Mouse (Mus musculus): Measurements from ENCODE around the gene Daam1. TPM values are rescaled to one million over a fixed set of nuclear protein-coding genes. Genes with fewer than 3 reads are reported as not detected.

Gene Daam1
- polyA plus RNA-seq, 1 experiment = 52.8 TPM

GRCm38 (mm10) chr12:71972126-71972525 lies 141.2 kb downstream of the Daam1 start:
- TF ChIP-seq FLI1 (IDR thresholded peaks at IDR 0.05; ENCODE audit: low read length) = no peak
- no peak for TF ChIP-seq GATA1 (IDR thresholded peaks at IDR 0.05; ENCODE audit: borderline replicate concordance, low read length)
- Histone ChIP-seq H3K4me3 (replicated peaks) (no peak overlapping the region), H3K27me3 (replicated peaks) (no peaks in the 10 kb centered on the region), H3K4me1 (peaks cover 89% of the 10 kb centered on the region), H3K9me3 (no peaks in the 10 kb centered on the region), H3K36me3 (replicated peaks; ENCODE audit: low read length) (peaks cover 96% of the 10 kb centered on the region)

DNA sequence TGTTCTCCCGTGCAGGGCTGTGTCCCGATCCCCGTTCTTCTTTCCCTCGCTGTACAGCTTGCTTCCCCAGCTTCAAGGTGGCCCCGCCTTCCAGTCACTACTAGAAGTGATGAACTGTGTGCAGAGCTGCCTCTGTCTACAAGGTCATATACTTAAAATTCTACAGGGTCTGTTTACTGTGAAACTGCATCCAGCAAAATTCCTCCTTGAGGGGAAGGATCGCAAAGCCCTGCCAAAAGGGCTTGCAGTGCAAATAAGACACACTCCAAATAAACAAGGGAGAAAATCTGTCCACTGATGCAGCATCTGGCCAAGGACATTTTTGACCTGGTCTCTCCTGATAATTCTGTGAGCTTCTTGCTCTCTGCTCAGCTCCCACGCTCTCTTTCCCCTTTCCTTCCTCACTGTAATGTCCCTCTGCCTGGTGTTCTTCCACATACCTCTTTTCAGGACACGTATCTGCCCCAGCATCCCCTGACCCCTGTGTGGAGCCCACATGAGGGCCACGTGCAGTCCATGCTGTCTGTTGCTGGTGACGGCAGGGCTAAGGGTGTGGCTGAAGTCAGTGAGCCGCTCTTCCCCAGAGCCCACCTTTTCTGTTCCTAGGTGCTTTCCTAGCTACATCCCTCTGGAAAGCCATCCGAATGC lies 141.9 kb downstream of the Daam1 start:
- H3K27me3 ChIP-seq (replicated peaks) = no peaks in the 10 kb centered on the region
- no peak for TF ChIP-seq GATA1 (IDR thresholded peaks at IDR 0.05; ENCODE audit: borderline replicate concordance, low read length)
- no peak for TF ChIP-seq FLI1 (IDR thresholded peaks at IDR 0.05; ENCODE audit: low read length)
- H3K4me3 ChIP-seq (replicated peaks) = no peak overlapping the region
- peaks cover 100% of the 10 kb centered on the region for H3K36me3 ChIP-seq (replicated peaks; ENCODE audit: low read length)
- no peaks in the 10 kb centered on the region for H3K9me3 ChIP-seq
- H3K4me1 ChIP-seq = peaks cover 93% of the 10 kb centered on the region

DNA sequence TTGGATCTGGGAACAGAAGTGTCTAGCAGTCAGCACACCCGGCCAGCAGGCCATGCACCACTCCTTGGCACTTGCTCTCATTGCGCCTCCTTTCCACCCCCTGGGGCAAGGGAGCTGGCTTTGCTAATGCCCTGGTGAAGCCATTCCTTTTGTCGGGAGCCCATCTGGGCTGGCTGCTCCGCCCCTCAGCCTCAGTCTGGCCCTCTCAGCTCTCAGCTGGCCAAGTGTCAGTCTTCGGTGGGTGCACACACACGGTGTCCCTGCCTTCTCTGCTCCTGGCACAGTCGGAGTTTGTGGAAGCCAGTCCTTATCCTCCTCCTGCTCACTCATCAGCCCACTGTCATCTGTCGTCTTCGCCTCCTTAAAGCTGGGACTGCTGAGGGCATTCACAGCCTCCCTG lies 142.7 kb downstream of the Daam1 start:
- no peak overlapping the region for H3K4me3 ChIP-seq (replicated peaks)
- TF ChIP-seq GATA1 (IDR thresholded peaks at IDR 0.05; ENCODE audit: borderline replicate concordance, low read length) = no peak
- no peak for TF ChIP-seq FLI1 (IDR thresholded peaks at IDR 0.05; ENCODE audit: low read length)
- no peaks in the 10 kb centered on the region for H3K9me3 ChIP-seq
- no peaks in the 10 kb centered on the region for H3K27me3 ChIP-seq (replicated peaks)
- H3K36me3 ChIP-seq (replicated peaks; ENCODE audit: low read length) = peaks cover 100% of the 10 kb centered on the region
- H3K4me1 ChIP-seq = peaks cover 93% of the 10 kb centered on the region

DNA sequence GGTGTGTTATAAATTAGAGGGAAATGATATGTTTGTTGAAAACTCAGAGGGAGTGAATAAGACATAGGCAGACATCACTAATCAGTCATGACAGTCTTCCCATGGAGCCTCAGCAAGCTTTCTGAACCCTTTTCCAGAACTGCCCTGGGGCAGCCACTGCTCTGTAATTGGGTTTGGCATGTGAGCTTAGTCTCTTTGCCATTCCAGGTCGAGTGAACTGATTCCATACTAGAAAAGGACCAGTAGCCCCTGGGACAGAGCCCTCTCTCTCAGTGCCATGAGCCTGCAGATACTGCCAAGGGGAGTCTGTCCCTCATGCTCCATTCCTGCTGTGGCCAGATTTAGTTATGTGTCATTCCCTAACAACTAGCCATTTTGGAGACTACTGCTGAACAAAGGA lies 144.7 kb downstream of the Daam1 start:
- TF ChIP-seq FLI1 (IDR thresholded peaks at IDR 0.05; ENCODE audit: low read length) = no peak
- Histone ChIP-seq H3K4me1 (peaks cover 93% of the 10 kb centered on the region), H3K27me3 (replicated peaks) (no peaks in the 10 kb centered on the region), H3K9me3 (no peaks in the 10 kb centered on the region), H3K4me3 (replicated peaks) (no peak overlapping the region), H3K36me3 (replicated peaks; ENCODE audit: low read length) (peaks cover 100% of the 10 kb centered on the region)

GRCm38 (mm10) chr12:71976361-71976960 lies 145.6 kb downstream of the Daam1 start:
- H3K4me1 ChIP-seq = peaks cover 93% of the 10 kb centered on the region
- no peaks in the 10 kb centered on the region for H3K27me3 ChIP-seq (replicated peaks)
- peaks cover 100% of the 10 kb centered on the region for H3K36me3 ChIP-seq (replicated peaks; ENCODE audit: low read length)
- no peak overlapping the region for H3K4me3 ChIP-seq (replicated peaks)
- TF ChIP-seq FLI1 (IDR thresholded peaks at IDR 0.05; ENCODE audit: low read length) (no peak), GATA1 (IDR thresholded peaks at IDR 0.05; ENCODE audit: borderline replicate concordance, low read length) (no peak)
- no peaks in the 10 kb centered on the region for H3K9me3 ChIP-seq

DNA sequence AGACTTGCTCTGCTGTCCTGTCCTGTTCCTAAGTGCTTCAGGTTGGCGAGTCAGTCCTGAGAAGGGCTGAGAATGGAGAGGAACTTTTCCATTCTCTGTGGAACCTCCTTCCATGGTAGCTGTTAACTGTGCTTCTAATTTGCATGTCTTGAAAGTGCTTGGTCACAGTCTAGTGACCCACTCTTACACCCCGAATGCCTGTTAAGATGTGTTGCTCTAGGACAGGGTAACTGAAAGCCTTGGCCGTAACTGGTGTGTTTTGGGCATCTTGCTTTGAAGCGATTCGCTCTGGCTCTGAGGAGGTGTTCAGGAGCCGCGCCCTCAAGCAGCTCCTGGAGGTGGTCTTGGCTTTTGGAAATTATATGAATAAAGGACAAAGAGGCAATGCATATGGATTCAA lies 146.5 kb downstream of the Daam1 start:
- no peaks in the 10 kb centered on the region for H3K9me3 ChIP-seq
- no peaks in the 10 kb centered on the region for H3K27me3 ChIP-seq (replicated peaks)
- peaks cover 84% of the 10 kb centered on the region for H3K4me1 ChIP-seq
- no peak overlapping the region for H3K4me3 ChIP-seq (replicated peaks)
- peaks cover 99% of the 10 kb centered on the region for H3K36me3 ChIP-seq (replicated peaks; ENCODE audit: low read length)
- TF ChIP-seq GATA1 (IDR thresholded peaks at IDR 0.05; ENCODE audit: borderline replicate concordance, low read length) (no peak), FLI1 (IDR thresholded peaks at IDR 0.05; ENCODE audit: low read length) (no peak)

- H3K9me3 ChIP-seq = no peaks in the 10 kb centered on the region
- no peaks in the 10 kb centered on the region for H3K27me3 ChIP-seq (replicated peaks)
- H3K4me3 ChIP-seq (replicated peaks) = peak overlapping the region; percentile 40
- peaks cover 99% of the 10 kb centered on the region for H3K36me3 ChIP-seq (replicated peaks; ENCODE audit: low read length)
- TF ChIP-seq GATA1 (IDR thresholded peaks at IDR 0.05; ENCODE audit: borderline replicate concordance, low read length) = no peak
- no peak for TF ChIP-seq FLI1 (IDR thresholded peaks at IDR 0.05; ENCODE audit: low read length)
- H3K4me1 ChIP-seq = peaks cover 81% of the 10 kb centered on the region
These were observed 147.9 kb downstream of the Daam1 start for GRCm38 (mm10) chr12:71978513-71979352.

DNA sequence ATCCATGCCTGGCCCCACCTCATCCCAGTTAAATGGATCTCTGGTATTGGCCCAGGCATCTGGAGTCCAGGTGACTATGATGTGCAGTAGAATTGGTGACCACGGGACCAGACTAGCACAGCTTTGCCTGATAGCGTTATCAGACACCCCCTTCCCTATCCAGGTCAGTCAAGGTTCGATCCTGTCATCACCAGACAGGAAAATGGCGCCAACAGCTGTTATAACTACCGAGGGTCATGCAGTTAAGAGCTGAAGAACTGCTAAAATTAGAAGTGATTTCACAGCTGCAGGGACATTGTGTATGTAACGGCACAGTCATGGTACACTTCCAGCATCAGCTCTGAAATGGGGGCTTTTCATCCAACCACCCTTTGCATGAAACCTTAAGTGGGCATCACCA lies 149.3 kb downstream of the Daam1 start:
- no peaks in the 10 kb centered on the region for H3K9me3 ChIP-seq
- peaks cover 78% of the 10 kb centered on the region for H3K4me1 ChIP-seq
- H3K27me3 ChIP-seq (replicated peaks) = no peaks in the 10 kb centered on the region
- TF ChIP-seq GATA1 (IDR thresholded peaks at IDR 0.05; ENCODE audit: borderline replicate concordance, low read length) = no peak
- no peak for TF ChIP-seq FLI1 (IDR thresholded peaks at IDR 0.05; ENCODE audit: low read length)
- H3K36me3 ChIP-seq (replicated peaks; ENCODE audit: low read length) = peaks cover 99% of the 10 kb centered on the region
- H3K4me3 ChIP-seq (replicated peaks) = no peak overlapping the region

DNA sequence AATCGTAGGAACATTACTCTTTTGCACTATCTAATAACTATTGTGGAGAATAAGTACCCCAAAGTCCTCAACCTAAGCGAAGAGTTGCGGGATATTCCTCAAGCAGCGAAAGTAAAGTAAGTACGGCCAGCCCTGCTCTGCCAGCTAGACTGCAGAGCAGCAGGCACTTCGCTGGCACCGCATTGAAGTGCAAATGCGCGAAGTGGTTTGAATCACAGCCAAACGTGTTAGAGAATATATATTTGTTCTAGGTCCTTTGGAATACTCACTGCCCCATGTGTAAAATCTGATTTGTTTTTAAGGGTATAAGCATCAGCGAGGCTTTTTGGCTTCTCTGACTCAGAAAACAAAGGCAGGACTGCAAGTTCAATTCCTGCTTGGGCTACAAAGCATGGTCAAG lies 149.9 kb downstream of the Daam1 start:
- TF ChIP-seq FLI1 (IDR thresholded peaks at IDR 0.05; ENCODE audit: low read length) = no peak
- no peak for TF ChIP-seq GATA1 (IDR thresholded peaks at IDR 0.05; ENCODE audit: borderline replicate concordance, low read length)
- Histone ChIP-seq H3K4me1 (peaks cover 76% of the 10 kb centered on the region), H3K9me3 (no peaks in the 10 kb centered on the region), H3K27me3 (replicated peaks) (no peaks in the 10 kb centered on the region), H3K36me3 (replicated peaks; ENCODE audit: low read length) (peaks cover 99% of the 10 kb centered on the region), H3K4me3 (replicated peaks) (no peak overlapping the region)

DNA sequence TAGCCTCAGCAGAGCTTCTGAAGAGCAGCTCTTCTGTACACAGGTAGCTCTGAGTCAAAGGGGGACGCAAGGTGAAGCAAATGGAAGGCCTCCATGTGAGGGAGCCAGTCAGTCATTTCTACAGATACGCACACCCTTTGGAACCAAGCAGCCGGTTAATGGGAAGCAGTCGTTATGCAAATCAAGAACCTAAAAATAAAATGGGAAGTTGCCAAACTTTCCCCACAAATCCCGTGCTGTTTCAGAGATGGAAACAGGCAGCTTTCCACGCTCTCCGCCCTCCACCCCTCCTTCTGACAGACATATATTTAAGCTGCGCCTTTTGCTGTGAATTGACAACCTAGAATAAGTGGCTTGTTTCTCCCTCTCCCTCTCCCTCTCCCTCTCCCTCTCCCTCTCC lies 150.4 kb downstream of the Daam1 start:
- Histone ChIP-seq H3K4me3 (replicated peaks) (no peak overlapping the region), H3K36me3 (replicated peaks; ENCODE audit: low read length) (peaks cover 99% of the 10 kb centered on the region), H3K27me3 (replicated peaks) (no peaks in the 10 kb centered on the region), H3K9me3 (no peaks in the 10 kb centered on the region), H3K4me1 (peaks cover 72% of the 10 kb centered on the region)
- TF ChIP-seq FLI1 (IDR thresholded peaks at IDR 0.05; ENCODE audit: low read length) (no peak), GATA1 (IDR thresholded peaks at IDR 0.05; ENCODE audit: borderline replicate concordance, low read length) (no peak)
